Mouse (Mus musculus) liver, adult 2 months (tissue): ENCODE measurements at regions not wholly inside any gene's neighbourhood (a gene's known extent, or its start where the extent isn't known, plus 50 kb on each side); places are given as distances from the start of the nearest gene placed in this dataset.

Experiments
- CTCF ChIP-seq: fragments of 200-500 bp; IDR thresholded peaks from 2 replicates; pipeline ENCODE4 v1.5.1; 2011; ENCODE audit warnings: low read depth, low read length, control low read depth
- POLR2A ChIP-seq: fragments of 200-500 bp; IDR thresholded peaks from 2 replicates; pipeline ENCODE4 v1.6.1; 2011; ENCODE audit warnings: low read length, control low read depth; ENCODE audit not compliant: insufficient read depth; ENCODE audit errors: extremely low read depth

- TF ChIP-seq POLR2A (no peak), CTCF (no peak)
Measured at GRCm38 (mm10) chr12:59539788-59540187, 320.3 kb upstream of the Fbxo33 start.
